Mouse (Mus musculus) erythroblast, embryonic 14.5 days (primary cell): ENCODE data around the gene Pgbd1.

Source experiments
- GATA1 ChIP-seq: IDR thresholded peaks from 2 replicates; pipeline ENCODE4 v1.6.1; 2012; ENCODE audit warnings: low read length, inconsistent platforms, mixed read lengths
- TAL1 ChIP-seq: IDR thresholded peaks from 3 replicates; pipeline ENCODE4 v1.6.1; 2012; ENCODE audit warnings: low read length, inconsistent platforms, mixed read lengths

- TF ChIP-seq GATA1 (no peak), TAL1 (no peak)
Measured at GRCm38 (mm10) chr13:21454133-21454532, 13.3 kb upstream of the Pgbd1 start.
